In the genomic region with DNA sequence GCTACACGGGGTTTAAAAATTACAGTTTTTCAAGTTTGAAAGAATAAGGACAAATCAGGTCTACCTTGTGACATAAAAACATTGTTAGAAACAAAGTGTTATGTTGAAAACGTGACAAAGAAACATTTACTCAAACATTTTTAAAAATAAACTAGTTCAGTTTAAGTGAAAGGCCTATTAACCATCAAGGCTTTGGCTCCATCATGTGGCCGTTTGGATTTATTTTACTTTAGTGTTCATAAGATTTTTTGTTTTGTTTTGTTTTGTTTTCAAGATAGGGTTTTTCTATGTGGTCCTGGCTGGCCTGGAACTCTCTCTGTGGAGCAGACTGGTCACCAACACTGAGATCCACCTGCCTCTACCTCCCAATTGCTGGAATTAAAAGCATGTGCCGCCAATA, we compare ENCODE assay signal across 9 mouse cellular contexts. TPM values are rescaled to one million over a fixed set of nuclear protein-coding genes. Genes with fewer than 3 reads are reported as not detected.
A peak's percentile ranks its signal among the peaks of the same experiment; 100 is the strongest.
DNase-seq lines count a peak whose midpoint lies in the region; ATAC-seq and TF ChIP-seq lines count a peak whose summit lies in the region.
"Had no signal": no experiment of that assay in that cellular context is flagged by ENCODE, and none has a peak within 500 bp of the region (broad histone marks: within the 10 kb centered on the region; RNA-seq: fewer than 3 reads in every experiment).

No protein-coding gene starts in this region.

- no peak overlapping the region for H3K27ac ChIP-seq in heart, postnatal 0 days (ENCODE audit: low read depth)
- H3K27ac ChIP-seq in midbrain, embryonic 14.5 days (replicated peaks; ENCODE audit: low read depth, low read length), result no peak overlapping the region
- H3K27ac ChIP-seq in midbrain, embryonic 15.5 days, result no peak overlapping the region
- H3K27ac ChIP-seq: forebrain, embryonic 15.5 days had no signal

- no peak overlapping the region for H3K9ac ChIP-seq in heart, postnatal 0 days (replicated peaks; ENCODE audit: low read depth, low read length)
- H3K9ac ChIP-seq in midbrain, embryonic 14.5 days (replicated peaks; ENCODE audit: low read length), result no peak overlapping the region
- H3K9ac ChIP-seq in midbrain, embryonic 15.5 days, result no peak overlapping the region
- H3K9ac ChIP-seq: forebrain, embryonic 15.5 days had no signal

- H3K36me3 ChIP-seq in heart, postnatal 0 days (replicated peaks; ENCODE audit: control insufficient read depth, insufficient read depth, low read length), result no peaks in the 10 kb centered on the region
- H3K36me3 ChIP-seq in midbrain, embryonic 14.5 days (ENCODE audit: control insufficient read depth, insufficient read depth, low read length), result no peaks in the 10 kb centered on the region
- no peaks in the 10 kb centered on the region for H3K36me3 ChIP-seq in midbrain, embryonic 15.5 days (replicated peaks)
- H3K36me3 ChIP-seq: forebrain, embryonic 15.5 days had no signal

- DNase-seq in heart, postnatal 0 days (ENCODE audit: low spot score), result no peak
- no peak for DNase-seq in heart, adult 18-20 months
- peak; percentile 83 for DNase-seq in midbrain, embryonic 14.5 days
- DNase-seq in ZHBTc4 (ENCODE audit: low read depth, low spot score), result peak; percentile 40
- no peak for DNase-seq in gastrocnemius, adult 8-10 months (ENCODE audit: low spot score in 2 of 2)

- TF ChIP-seq CTCF in heart, postnatal 0 days (IDR thresholded peaks at IDR 0.05; ENCODE audit: low read depth), result peak; percentile 41

- no peak overlapping the region for H3K4me3 ChIP-seq in heart, postnatal 0 days (ENCODE audit: low read depth, low read length)
- no peak overlapping the region for H3K4me3 ChIP-seq in midbrain, embryonic 14.5 days (replicated peaks; ENCODE audit: low read depth, low read length)
- H3K4me3 ChIP-seq in midbrain, embryonic 15.5 days, result no peak overlapping the region
- H3K4me3 ChIP-seq: forebrain, embryonic 15.5 days had no signal

- H3K4me1 ChIP-seq in heart, postnatal 0 days (ENCODE audit: control insufficient read depth, insufficient read depth), result peaks cover 13% of the 10 kb centered on the region
- H3K4me1 ChIP-seq in midbrain, embryonic 14.5 days (ENCODE audit: control insufficient read depth, insufficient read depth, low read length), result peaks cover 14% of the 10 kb centered on the region
- H3K4me1 ChIP-seq in midbrain, embryonic 15.5 days, result peaks cover 15% of the 10 kb centered on the region

- H3K27me3 ChIP-seq in heart, postnatal 0 days (ENCODE audit: control insufficient read depth, insufficient read depth, low read length), result no peaks in the 10 kb centered on the region
- H3K27me3 ChIP-seq in midbrain, embryonic 14.5 days (ENCODE audit: control insufficient read depth, insufficient read depth, low read length), result no peaks in the 10 kb centered on the region
- H3K27me3 ChIP-seq in midbrain, embryonic 15.5 days (replicated peaks), result no peaks in the 10 kb centered on the region
- H3K27me3 ChIP-seq: forebrain, embryonic 15.5 days had no signal

- no peak overlapping the region for H3K4me2 ChIP-seq in heart, postnatal 0 days (ENCODE audit: low read depth, low read length)
- H3K4me2 ChIP-seq in midbrain, embryonic 14.5 days (ENCODE audit: low read length), result no peak overlapping the region
- no peak overlapping the region for H3K4me2 ChIP-seq in midbrain, embryonic 15.5 days
- H3K4me2 ChIP-seq: forebrain, embryonic 15.5 days had no signal

- no peaks in the 10 kb centered on the region for H3K9me3 ChIP-seq in heart, postnatal 0 days (replicated peaks; ENCODE audit: control insufficient read depth, low read length)
- no peaks in the 10 kb centered on the region for H3K9me3 ChIP-seq in midbrain, embryonic 14.5 days (ENCODE audit: control insufficient read depth, low read length)
- no peaks in the 10 kb centered on the region for H3K9me3 ChIP-seq in midbrain, embryonic 15.5 days
- H3K9me3 ChIP-seq: forebrain, embryonic 15.5 days had no signal

- ATAC-seq in heart, postnatal 0 days (ENCODE audit: insufficient read depth, low read depth), result no peak
- ATAC-seq in midbrain, embryonic 14.5 days (ENCODE audit: low FRiP score, low TSS enrichment), result no peak
- no peak for ATAC-seq in midbrain, embryonic 15.5 days (replicated peaks)
- ATAC-seq in neutrophil, adult 5-6 weeks (ENCODE audit: extremely low read depth, insufficient number of reproducible peaks, low FRiP score, poor library complexity, severe bottlenecking), result peak; percentile 73
- ATAC-seq in granulocyte monocyte progenitor cell, adult 5-6 weeks (replicated peaks; ENCODE audit: poor library complexity, severe bottlenecking), result no peak
- ATAC-seq: forebrain, embryonic 15.5 days had no signal

- 55% methylated on average over 4 of the region's 4 CpGs for WGBS in heart, postnatal 0 days
- 62% methylated on average over 4 of the region's 4 CpGs for WGBS in midbrain, embryonic 14.5 days
- 63% methylated on average over 4 of the region's 4 CpGs for WGBS in midbrain, embryonic 15.5 days

- TF ChIP-seq EP300 in heart, postnatal 0 days (IDR thresholded peaks at IDR 0.05; ENCODE audit: low read depth), result no peak

RNA-seq across cellular contexts. Expression of gene Ngly1, which starts 52.6 kb away (rescaled TPM):
- 25.7 and 34.3 TPM in 2 replicates for total RNA-seq in heart, postnatal 0 days (2014; rRNA removed; ENCODE audit: low replicate concordance)
- polyA plus RNA-seq in heart, postnatal 0 days (2015; fragmentation: Nextera tagmentation; extraction: Ambion mirVana), result 27.0 and 29.3 TPM in 2 replicates
- 10 to 100 TPM; 30.8 to 34.5 TPM for total RNA-seq in heart, adult 18-20 months (2021)
- polyA plus RNA-seq in midbrain, embryonic 14.5 days (2014; fragmentation: Nextera tagmentation; extraction: Ambion mirVana), result 22.8 and 28.8 TPM in 2 replicates
- 25.4 and 26.0 TPM in 2 replicates for polyA plus RNA-seq in midbrain, embryonic 15.5 days (2015; fragmentation: Nextera tagmentation; extraction: Ambion mirVana)
- 81.8 TPM in 2 replicates for total RNA-seq in neutrophil, adult 5-6 weeks (2017)
- total RNA-seq in gastrocnemius, adult 8-10 months (2022), result 10 to 100 TPM; 42.2 to 51.3 (median 47.6) TPM
- 26.1 and 31.9 TPM in 2 replicates for total RNA-seq in granulocyte monocyte progenitor cell, adult 5-6 weeks (2014; fragmentation: Nextera tagmentation)
- total RNA-seq in granulocyte monocyte progenitor cell, adult 5-6 weeks (2017), result 18.0 and 45.4 TPM in 2 replicates

RNA-seq across cellular contexts. Expression of gene Oxsm, which starts 53.1 kb away (rescaled TPM):
- total RNA-seq in heart, postnatal 0 days (2014; rRNA removed; ENCODE audit: low replicate concordance), result 6.2 and 13.5 TPM in 2 replicates
- 3.6 and 3.9 TPM in 2 replicates for polyA plus RNA-seq in heart, postnatal 0 days (2015; fragmentation: Nextera tagmentation; extraction: Ambion mirVana)
- 10 to 100 TPM; 21.5 to 24.8 TPM for total RNA-seq in heart, adult 18-20 months (2021)
- 1.3 TPM in 2 replicates for polyA plus RNA-seq in midbrain, embryonic 14.5 days (2014; fragmentation: Nextera tagmentation; extraction: Ambion mirVana)
- polyA plus RNA-seq in midbrain, embryonic 15.5 days (2015; fragmentation: Nextera tagmentation; extraction: Ambion mirVana), result 1.9 and 2.1 TPM in 2 replicates
- 9.6 and 10.5 TPM in 2 replicates for total RNA-seq in neutrophil, adult 5-6 weeks (2017)
- 10 to 100 TPM; 10.2 to 13.0 (median 12.2) TPM for total RNA-seq in gastrocnemius, adult 8-10 months (2022)
- total RNA-seq in granulocyte monocyte progenitor cell, adult 5-6 weeks (2014; fragmentation: Nextera tagmentation), result 19.2 and 24.4 TPM in 2 replicates
- 11.2 and 14.4 TPM in 2 replicates for total RNA-seq in granulocyte monocyte progenitor cell, adult 5-6 weeks (2017)

Comparison
In these comparisons a context has a peak if more than half of its experiments do, and no peak if none do; other contexts are left out.
1. DNase-seq: peak in midbrain, embryonic 14.5 days (single experiment) and ZHBTc4 (single experiment); none in heart, postnatal 0 days (single experiment), heart, adult 18-20 months (0 of 2) and gastrocnemius, adult 8-10 months (0 of 2).